Mouse (Mus musculus) C2C12 (cell line): ENCODE measurements around the gene Ube2k.

Experiments
- CEBPB ChIP-seq: IDR thresholded peaks from one replicate; pipeline ENCODE4 v1.6.1; 2011; ENCODE audit warnings: low read depth, mild to moderate bottlenecking, control low read depth, moderate library complexity
- CTCF ChIP-seq: IDR thresholded peaks from one replicate; pipeline ENCODE4 v1.5.1; 2011; ENCODE audit not compliant: control insufficient read depth, insufficient read depth, insufficient read length
- FOSL1 ChIP-seq: IDR thresholded peaks from one replicate; pipeline ENCODE4 v1.8.0; 2011; ENCODE audit warnings: mild to moderate bottlenecking, low read length; ENCODE audit not compliant: poor library complexity, insufficient read depth, severe bottlenecking
- MAX ChIP-seq: IDR thresholded peaks from one replicate; pipeline ENCODE4 v1.6.1; 2011; ENCODE audit warnings: mild to moderate bottlenecking, control low read depth
- MYOG ChIP-seq: IDR thresholded peaks from one replicate; pipeline ENCODE4 v1.6.1; 2011; ENCODE audit not compliant: control insufficient read depth, insufficient read length; ENCODE audit errors: extremely low read depth
- USF1 ChIP-seq: IDR thresholded peaks from one replicate; pipeline ENCODE4 v1.6.1; 2011; ENCODE audit warnings: low read depth, mild to moderate bottlenecking, control low read depth, moderate library complexity

- TF ChIP-seq CTCF = no peak
- TF ChIP-seq USF1 = no peak
- TF ChIP-seq MAX = no peak
- no peak for TF ChIP-seq CEBPB
- TF ChIP-seq FOSL1 = no peak
- no peak for TF ChIP-seq MYOG
Measured at GRCm38 (mm10) chr5:65487381-65487780, 49.7 kb upstream of the Ube2k start.
